Mouse (Mus musculus): Measurements from ENCODE around the gene Rpl22. TPM values are rescaled to one million over a fixed set of nuclear protein-coding genes. Genes with fewer than 3 reads are reported as not detected.

Rpl22 gene
- polyA plus RNA-seq, 1 experiment = 8.7 TPM

GRCm38 (mm10) chr4:152307542-152307941 lies 18.0 kb upstream of the Rpl22 start:
- H3K27me3 ChIP-seq (ENCODE audit: control insufficient read depth, insufficient read depth, low read length) = peaks cover 3% of the 10 kb centered on the region
- no peak overlapping the region for H3K27ac ChIP-seq (ENCODE audit: insufficient read depth, low read depth, low read length)
- H3K4me3 ChIP-seq (ENCODE audit: low read depth, low read length) = no peak overlapping the region
- peaks cover 6% of the 10 kb centered on the region; the same call in 1 of the 2 replicates for H3K4me1 ChIP-seq (ENCODE audit: control insufficient read depth, insufficient read depth, insufficient read length, low read length)
- peaks cover 22% of the 10 kb centered on the region for H3K36me3 ChIP-seq (ENCODE audit: control insufficient read depth, insufficient read depth, low read length)
- 81% methylated on average over 9 of the region's 9 CpGs for WGBS
- TF ChIP-seq POLR2A (IDR thresholded peaks at IDR 0.05; ENCODE audit: low read depth, low read length) (no peak), CTCF (IDR thresholded peaks at IDR 0.05; ENCODE audit: extremely low read depth, insufficient read length, insufficient replicate concordance, low read depth, low read length) (no peak)

- Histone ChIP-seq H3K36me3 (ENCODE audit: control insufficient read depth, insufficient read depth, low read length) (peaks cover 3% of the 10 kb centered on the region; the same call in 1 of the 2 replicates), H3K27ac (ENCODE audit: insufficient read depth, low read depth, low read length) (no peak overlapping the region), H3K4me3 (ENCODE audit: low read depth, low read length) (peak overlapping the region; percentile 21), H3K4me1 (ENCODE audit: control insufficient read depth, insufficient read depth, insufficient read length, low read length) (peaks cover 12% of the 10 kb centered on the region), H3K27me3 (ENCODE audit: control insufficient read depth, insufficient read depth, low read length) (peaks cover 43% of the 10 kb centered on the region)
- no peak for TF ChIP-seq CTCF (IDR thresholded peaks at IDR 0.05; ENCODE audit: extremely low read depth, insufficient read length, insufficient replicate concordance, low read depth, low read length)
- TF ChIP-seq POLR2A (IDR thresholded peaks at IDR 0.05; ENCODE audit: low read depth, low read length) = no peak
- WGBS = 6% methylated on average over 14 of the region's 14 CpGs
These were observed 13.4 kb upstream of the Rpl22 start for GRCm38 (mm10) chr4:152312186-152312585.

DNA sequence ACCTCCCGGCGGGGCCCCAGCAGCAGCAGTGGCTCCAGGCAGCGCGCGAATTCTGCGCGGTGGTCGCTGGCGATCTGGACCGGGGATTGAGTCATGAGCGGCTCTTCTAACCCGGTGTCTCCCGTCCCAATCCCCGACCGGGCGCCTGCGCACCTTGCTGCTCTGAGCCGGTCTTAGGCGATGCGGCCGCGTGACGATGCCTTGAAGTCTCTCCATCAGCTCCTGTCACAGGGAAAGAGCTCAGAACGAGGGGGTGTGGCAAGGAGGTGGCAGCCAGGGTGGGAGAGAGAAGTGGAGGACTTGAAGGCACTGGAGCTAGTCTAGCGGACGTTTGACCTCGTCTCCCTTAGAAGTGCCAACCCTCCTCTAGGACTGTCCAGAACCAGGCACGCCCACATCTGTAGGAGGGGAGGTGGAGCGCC lies 12.3 kb upstream of the Rpl22 start:
- H3K4me3 ChIP-seq (ENCODE audit: low read depth, low read length) = peak overlapping the region; percentile 40
- H3K4me1 ChIP-seq (ENCODE audit: control insufficient read depth, insufficient read depth, insufficient read length, low read length) = peaks cover 12% of the 10 kb centered on the region
- no peak overlapping the region for H3K27ac ChIP-seq (ENCODE audit: insufficient read depth, low read depth, low read length)
- peaks cover 3% of the 10 kb centered on the region; the same call in 1 of the 2 replicates for H3K36me3 ChIP-seq (ENCODE audit: control insufficient read depth, insufficient read depth, low read length)
- TF ChIP-seq POLR2A (IDR thresholded peaks at IDR 0.05; ENCODE audit: low read depth, low read length) (no peak), CTCF (IDR thresholded peaks at IDR 0.05; ENCODE audit: extremely low read depth, insufficient read length, insufficient replicate concordance, low read depth, low read length) (no peak)
- peaks cover 44% of the 10 kb centered on the region for H3K27me3 ChIP-seq (ENCODE audit: control insufficient read depth, insufficient read depth, low read length)
- WGBS = under 1% methylated on average over 29 of the region's 29 CpGs

- no peaks in the 10 kb centered on the region for H3K36me3 ChIP-seq (ENCODE audit: control insufficient read depth, insufficient read depth, low read length)
- no peak overlapping the region for H3K4me3 ChIP-seq (ENCODE audit: low read depth, low read length)
- TF ChIP-seq CTCF (IDR thresholded peaks at IDR 0.05; ENCODE audit: extremely low read depth, insufficient read length, insufficient replicate concordance, low read depth, low read length) = no peak
- TF ChIP-seq POLR2A (IDR thresholded peaks at IDR 0.05; ENCODE audit: low read depth, low read length) = no peak
- no peak overlapping the region for H3K27ac ChIP-seq (ENCODE audit: insufficient read depth, low read depth, low read length)
- H3K4me1 ChIP-seq (ENCODE audit: control insufficient read depth, insufficient read depth, insufficient read length, low read length) = peaks cover 14% of the 10 kb centered on the region
- H3K27me3 ChIP-seq (ENCODE audit: control insufficient read depth, insufficient read depth, low read length) = peaks cover 44% of the 10 kb centered on the region
These were observed 11.6 kb upstream of the Rpl22 start for GRCm38 (mm10) chr4:152313934-152314333.

DNA sequence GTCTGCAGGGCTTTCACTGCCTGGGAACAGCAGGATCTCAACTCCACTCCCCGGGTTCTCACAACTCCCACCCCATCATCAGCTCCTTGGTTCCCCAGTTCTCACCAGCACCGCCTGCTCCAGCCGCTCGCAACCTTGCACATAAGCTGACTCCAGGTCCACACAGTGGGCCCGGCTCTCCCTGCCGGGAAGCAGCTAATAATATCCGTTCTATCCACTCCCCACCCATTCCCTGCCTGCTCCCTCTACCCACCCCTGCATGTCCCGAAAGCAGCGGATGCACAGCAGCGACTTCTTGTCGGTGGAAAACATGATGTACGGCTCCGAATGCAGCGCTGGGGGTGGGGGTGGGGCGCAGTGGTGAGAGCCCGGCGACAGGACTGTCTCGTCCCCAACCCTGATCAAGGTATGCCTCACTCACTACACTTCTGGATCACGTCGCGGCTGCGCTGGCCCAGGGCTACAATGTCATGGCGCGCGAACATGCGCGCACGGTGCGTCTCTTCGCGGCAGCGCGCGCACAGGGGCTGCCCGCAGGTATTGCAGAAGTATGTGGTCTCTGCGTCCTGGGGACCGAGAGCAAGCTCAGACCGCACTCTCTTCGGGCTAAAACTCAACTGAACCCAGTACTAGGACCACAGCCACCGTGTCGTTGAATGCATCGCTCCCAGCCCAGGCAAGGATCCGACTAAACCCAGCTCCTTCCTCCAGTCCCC lies 9.9 kb upstream of the Rpl22 start:
- WGBS = 3% methylated on average over 43 of the region's 43 CpGs
- Histone ChIP-seq H3K27ac (ENCODE audit: insufficient read depth, low read depth, low read length) (no peak overlapping the region), H3K27me3 (ENCODE audit: control insufficient read depth, insufficient read depth, low read length) (peaks cover 44% of the 10 kb centered on the region), H3K36me3 (ENCODE audit: control insufficient read depth, insufficient read depth, low read length) (no peaks in the 10 kb centered on the region), H3K4me3 (ENCODE audit: low read depth, low read length) (no peak overlapping the region), H3K4me1 (ENCODE audit: control insufficient read depth, insufficient read depth, insufficient read length, low read length) (peaks cover 14% of the 10 kb centered on the region)
- TF ChIP-seq CTCF (IDR thresholded peaks at IDR 0.05; ENCODE audit: extremely low read depth, insufficient read length, insufficient replicate concordance, low read depth, low read length) (no peak), POLR2A (IDR thresholded peaks at IDR 0.05; ENCODE audit: low read depth, low read length) (no peak)

DNA sequence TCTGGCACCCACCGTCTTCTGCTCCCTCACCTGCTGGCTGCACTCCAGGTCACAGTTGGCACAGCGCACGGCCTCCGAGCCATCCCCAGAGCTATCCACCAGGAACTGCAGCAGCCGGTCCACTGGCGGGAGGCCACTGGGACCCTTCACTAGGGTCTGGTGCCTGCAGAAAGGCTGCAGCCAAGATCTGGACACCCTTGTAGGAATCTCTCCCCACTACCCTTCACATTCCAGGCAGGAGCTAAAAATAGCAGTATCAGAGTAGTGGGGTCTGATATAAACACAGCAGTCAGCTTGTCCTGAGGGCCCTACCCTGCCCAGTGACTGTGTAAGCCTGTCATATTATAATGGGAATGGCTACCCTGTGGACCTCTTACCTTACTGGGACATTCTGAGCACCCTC lies 7.9 kb upstream of the Rpl22 start:
- H3K4me3 ChIP-seq (ENCODE audit: low read depth, low read length) = no peak overlapping the region
- no peaks in the 10 kb centered on the region for H3K36me3 ChIP-seq (ENCODE audit: control insufficient read depth, insufficient read depth, low read length)
- WGBS = 64% methylated on average over 6 of the region's 6 CpGs
- TF ChIP-seq POLR2A (IDR thresholded peaks at IDR 0.05; ENCODE audit: low read depth, low read length) (no peak), CTCF (IDR thresholded peaks at IDR 0.05; ENCODE audit: extremely low read depth, insufficient read length, insufficient replicate concordance, low read depth, low read length) (no peak)
- H3K4me1 ChIP-seq (ENCODE audit: control insufficient read depth, insufficient read depth, insufficient read length, low read length) = peaks cover 8% of the 10 kb centered on the region
- peaks cover 40% of the 10 kb centered on the region for H3K27me3 ChIP-seq (ENCODE audit: control insufficient read depth, insufficient read depth, low read length)
- H3K27ac ChIP-seq (ENCODE audit: insufficient read depth, low read depth, low read length) = no peak overlapping the region

DNA sequence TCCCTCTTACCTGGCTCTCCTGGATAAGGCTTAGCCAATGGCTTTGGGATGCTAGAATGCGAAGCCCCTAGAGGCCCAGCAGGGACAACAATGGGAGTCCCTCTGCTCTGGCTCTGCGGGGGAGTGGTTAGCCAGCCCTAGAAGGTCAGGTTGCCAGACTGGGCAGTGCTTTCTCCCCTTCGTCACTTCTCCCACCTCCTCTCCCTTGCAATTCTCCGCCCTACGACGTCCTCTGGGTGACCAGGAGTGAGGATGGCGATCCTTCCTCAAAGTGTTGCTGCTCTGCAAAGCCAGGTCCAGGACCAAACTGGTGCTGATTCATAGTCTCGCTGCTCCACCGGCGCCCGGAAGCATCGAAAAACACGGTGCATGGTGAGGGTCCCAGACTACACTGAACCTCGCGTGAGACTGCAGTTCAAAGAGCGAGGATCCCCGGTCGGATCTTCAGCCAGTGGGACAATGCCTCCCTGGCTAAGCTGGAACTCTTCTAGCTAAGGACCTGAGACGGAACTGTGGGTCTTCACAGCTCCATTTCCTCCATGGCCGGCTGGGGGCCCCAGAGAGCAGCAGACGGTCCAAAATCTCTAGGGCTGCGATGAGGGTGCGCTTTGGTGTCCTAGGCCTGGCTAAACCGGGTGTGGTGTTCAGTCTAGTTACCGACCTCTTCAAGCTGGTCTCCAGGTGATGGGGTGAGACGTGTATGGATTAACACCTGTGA lies 6.9 kb upstream of the Rpl22 start, which contains the start of gene Rnf207:
Rnf207 (minus strand) TSS at position 477 of the 718 bp plus-strand sequence.
- H3K27ac ChIP-seq (ENCODE audit: insufficient read depth, low read depth, low read length) = no peak within 1 kb of the TSS
- 0 out of 2 replicates have a peak, but pooled peaks cover 2% of the 10 kb centered on the region for H3K4me1 ChIP-seq (ENCODE audit: control insufficient read depth, insufficient read depth, insufficient read length, low read length)
- 7% methylated on average over 26 of the region's 26 CpGs for whole genome bisulfite sequencing
- H3K4me3 ChIP-seq (ENCODE audit: low read depth, low read length) = peak within 1 kb of the TSS; percentile 43
- TF ChIP-seq POLR2A (IDR thresholded peaks at IDR 0.05; ENCODE audit: low read depth, low read length) (no peak), CTCF (IDR thresholded peaks at IDR 0.05; ENCODE audit: extremely low read depth, insufficient read length, insufficient replicate concordance, low read depth, low read length) (peak; percentile 55; the same call in 1 of the 2 replicates)
- peaks cover 30% of the 10 kb centered on the region for H3K27me3 ChIP-seq (ENCODE audit: control insufficient read depth, insufficient read depth, low read length)
- no peaks in the 10 kb centered on the region for H3K36me3 ChIP-seq (ENCODE audit: control insufficient read depth, insufficient read depth, low read length)

All from small intestine, adult 2 months (tissue).